Mouse (Mus musculus) kidney, embryonic 14.5 days (tissue): ENCODE measurements around the gene Ankfn1. TPM values are rescaled to one million over a fixed set of nuclear protein-coding genes. Genes with fewer than 3 reads are reported as not detected.

ENCODE experiments used
- ATAC-seq: fragments of 200-750 bp; cut with Nextera tagmentation; 2 replicates; pipeline ENCODE4 v1.8.0; 2017; ENCODE audit warnings: moderate number of reproducible peaks, mild to moderate bottlenecking, moderate TSS enrichment, moderate library complexity; ENCODE audit not compliant: low FRiP score, low TSS enrichment
- H3K27ac ChIP-seq: fragments of 300-500 bp; sonication (generic); 2 replicates; pipeline ENCODE4 v1.5.1; 2014; ENCODE audit warnings: low read depth, mild to moderate bottlenecking, low read length, moderate library complexity, mixed read lengths
- H3K27me3 ChIP-seq: fragments of 300-500 bp; sonication (generic); 2 replicates; pipeline ENCODE4 v1.6.1; 2014; ENCODE audit warnings: mild to moderate bottlenecking, low read length; ENCODE audit not compliant: control insufficient read depth, insufficient read depth
- H3K36me3 ChIP-seq: fragments of 300-500 bp; sonication (generic); 2 replicates; pipeline ENCODE4 v1.6.1; 2014; ENCODE audit warnings: low read length, mixed read lengths; ENCODE audit not compliant: control insufficient read depth, insufficient read depth
- H3K4me1 ChIP-seq: fragments of 300-500 bp; sonication (generic); 2 replicates; pipeline ENCODE4 v1.6.1; 2014; ENCODE audit warnings: low read length, mixed read lengths; ENCODE audit not compliant: control insufficient read depth, insufficient read depth
- H3K4me2 ChIP-seq: fragments of 300-500 bp; sonication (generic); replicated peaks from 2 replicates; pipeline ENCODE4 v1.6.1; 2014; ENCODE audit warnings: low read depth, mild to moderate bottlenecking, low read length
- H3K4me3 ChIP-seq: fragments of 300-500 bp; sonication (generic); 2 replicates; pipeline ENCODE4 v1.5.1; 2014; ENCODE audit warnings: mild to moderate bottlenecking, low read length
- H3K9ac ChIP-seq: fragments of 300-500 bp; sonication (generic); 2 replicates; pipeline ENCODE4 v1.6.1; 2014; ENCODE audit warnings: low read depth, mild to moderate bottlenecking, low read length, moderate library complexity
- H3K9me3 ChIP-seq: fragments of 300-500 bp; sonication (generic); 2 replicates; pipeline ENCODE4 v1.6.1; 2016; ENCODE audit warnings: low read length; ENCODE audit not compliant: control insufficient read depth
- WGBS: fragments of 180-500 bp; shearing (Covaris S2); extraction: QIAGEN DNeasy Blood & Tissue Kit; methylation state at CpG from one replicate; pipeline ENCODE4 v1.1.7; 2014; 5-methylcytosine and 5-hydroxymethylcytosine counted together
- polyA plus RNA-seq: library from polyadenylated mRNA; unstranded; fragments of >200 nt; fragmentation: Nextera tagmentation; extraction: Ambion mirVana; gene quantifications from 2 replicates; pipeline ENCODE4 v1.2.1, GENCODE M21; 2014

The Ankfn1 gene
- polyA plus RNA-seq, 1 experiment from 2014 or later = not detected

GRCm38 (mm10) chr11:89416769-89417168 is 360.7 kb downstream of the Ankfn1 start:
- WGBS = 75% methylated on average over 6 of the region's 6 CpGs
- ATAC-seq = no peak
- Histone ChIP-seq H3K4me1 (no peaks in the 10 kb centered on the region), H3K4me2 (no peak overlapping the region), H3K27me3 (no peaks in the 10 kb centered on the region), H3K9me3 (no peaks in the 10 kb centered on the region), H3K27ac (no peak overlapping the region), H3K9ac (no peak overlapping the region), H3K4me3 (no peak overlapping the region), H3K36me3 (no peaks in the 10 kb centered on the region)

GRCm38 (mm10) chr11:89408774-89409173 is 368.7 kb downstream of the Ankfn1 start:
- no peak overlapping the region for H3K4me3 ChIP-seq
- no peak overlapping the region for H3K4me2 ChIP-seq
- WGBS = 58% methylated on average over 6 of the region's 6 CpGs
- H3K4me1 ChIP-seq = no peaks in the 10 kb centered on the region
- H3K9ac ChIP-seq = no peak overlapping the region
- peak; percentile 69 for ATAC-seq
- H3K36me3 ChIP-seq = no peaks in the 10 kb centered on the region
- no peak overlapping the region for H3K27ac ChIP-seq
- no peaks in the 10 kb centered on the region; the same call in 1 of the 2 replicates for H3K27me3 ChIP-seq
- H3K9me3 ChIP-seq = no peaks in the 10 kb centered on the region

- H3K27me3 ChIP-seq = no peaks in the 10 kb centered on the region; the same call in 1 of the 2 replicates
- H3K9me3 ChIP-seq = no peaks in the 10 kb centered on the region
- H3K36me3 ChIP-seq = no peaks in the 10 kb centered on the region
- no peak for ATAC-seq
- H3K9ac ChIP-seq = no peak overlapping the region
- no peak overlapping the region for H3K27ac ChIP-seq
- H3K4me2 ChIP-seq = no peak overlapping the region
- H3K4me1 ChIP-seq = no peaks in the 10 kb centered on the region
- no peak overlapping the region for H3K4me3 ChIP-seq
- 86% methylated on average over 1 of the region's 1 CpGs for WGBS
These were observed 373.0 kb downstream of the Ankfn1 start for GRCm38 (mm10) chr11:89404489-89404888.

- no peaks in the 10 kb centered on the region for H3K9me3 ChIP-seq
- H3K27ac ChIP-seq = no peak overlapping the region
- H3K4me2 ChIP-seq = no peak overlapping the region
- H3K4me1 ChIP-seq = no peaks in the 10 kb centered on the region
- WGBS = 87% methylated on average over 14 of the region's 14 CpGs
- no peaks in the 10 kb centered on the region; the same call in 1 of the 2 replicates for H3K27me3 ChIP-seq
- ATAC-seq = no peak
- no peaks in the 10 kb centered on the region for H3K36me3 ChIP-seq
- no peak overlapping the region for H3K9ac ChIP-seq
- no peak overlapping the region for H3K4me3 ChIP-seq
These were observed 374.0 kb downstream of the Ankfn1 start for GRCm38 (mm10) chr11:89403436-89403835.

- WGBS = 86% methylated on average over 2 of the region's 2 CpGs
- H3K9me3 ChIP-seq = no peaks in the 10 kb centered on the region
- H3K36me3 ChIP-seq = no peaks in the 10 kb centered on the region
- H3K4me3 ChIP-seq = no peak overlapping the region
- H3K4me1 ChIP-seq = no peaks in the 10 kb centered on the region
- H3K27ac ChIP-seq = no peak overlapping the region
- H3K9ac ChIP-seq = no peak overlapping the region
- no peaks in the 10 kb centered on the region for H3K27me3 ChIP-seq
- no peak for ATAC-seq
- H3K4me2 ChIP-seq = no peak overlapping the region
These were observed 388.6 kb downstream of the Ankfn1 start for GRCm38 (mm10) chr11:89388851-89389250.

- H3K4me1 ChIP-seq = 0 out of 2 replicates have a peak, but pooled peaks cover 7% of the 10 kb centered on the region
- no peak overlapping the region for H3K27ac ChIP-seq
- H3K4me3 ChIP-seq = no peak overlapping the region
- ATAC-seq = no peak
- WGBS = 74% methylated on average over 2 of the region's 2 CpGs
- no peak overlapping the region for H3K9ac ChIP-seq
- H3K36me3 ChIP-seq = no peaks in the 10 kb centered on the region
- H3K27me3 ChIP-seq = no peaks in the 10 kb centered on the region
- H3K9me3 ChIP-seq = no peaks in the 10 kb centered on the region
- H3K4me2 ChIP-seq = no peak overlapping the region
These were observed 394.8 kb downstream of the Ankfn1 start for GRCm38 (mm10) chr11:89382634-89383009.

- Histone ChIP-seq H3K4me2 (no peak overlapping the region), H3K9ac (no peak overlapping the region), H3K4me3 (no peak overlapping the region), H3K27ac (no peak overlapping the region), H3K4me1 (0 out of 2 replicates have a peak, but pooled peaks cover 7% of the 10 kb centered on the region), H3K36me3 (no peaks in the 10 kb centered on the region), H3K27me3 (no peaks in the 10 kb centered on the region), H3K9me3 (no peaks in the 10 kb centered on the region)
- WGBS = 41% methylated on average over 8 of the region's 8 CpGs
- peak; percentile 39; the same call in 1 of the 2 replicates for ATAC-seq
These were observed 395.4 kb downstream of the Ankfn1 start for GRCm38 (mm10) chr11:89381782-89382633.

- no peak overlapping the region for H3K4me3 ChIP-seq
- H3K4me1 ChIP-seq = 0 out of 2 replicates have a peak, but pooled peaks cover 4% of the 10 kb centered on the region
- ATAC-seq = no peak
- H3K27me3 ChIP-seq = no peaks in the 10 kb centered on the region
- H3K9me3 ChIP-seq = no peaks in the 10 kb centered on the region
- no peak overlapping the region for H3K4me2 ChIP-seq
- no peak overlapping the region for H3K9ac ChIP-seq
- no peaks in the 10 kb centered on the region for H3K36me3 ChIP-seq
- WGBS = 40% methylated on average over 14 of the region's 14 CpGs
- H3K27ac ChIP-seq = no peak overlapping the region
These were observed 406.5 kb downstream of the Ankfn1 start for GRCm38 (mm10) chr11:89370941-89371340.

GRCm38 (mm10) chr11:89370373-89370772 is 407.1 kb downstream of the Ankfn1 start:
- 0 out of 2 replicates have a peak, but pooled peaks cover 4% of the 10 kb centered on the region for H3K4me1 ChIP-seq
- no peaks in the 10 kb centered on the region for H3K36me3 ChIP-seq
- H3K4me2 ChIP-seq = no peak overlapping the region
- no peak overlapping the region for H3K27ac ChIP-seq
- no peak overlapping the region for H3K9ac ChIP-seq
- no peaks in the 10 kb centered on the region for H3K27me3 ChIP-seq
- 69% methylated on average over 7 of the region's 7 CpGs for WGBS
- H3K9me3 ChIP-seq = no peaks in the 10 kb centered on the region
- ATAC-seq = no peak
- no peak overlapping the region for H3K4me3 ChIP-seq
